Mouse (Mus musculus): ENCODE data around the gene Olfr1564. TPM values are rescaled to one million over a fixed set of nuclear protein-coding genes. Genes with fewer than 3 reads are reported as not detected.
"Not testable (repeated sequence)": the region's sequence is repeated elsewhere in the genome, so short reads cannot be mapped to it uniquely, and the experiment has no call there.

Gene Olfr1564
- not detected in 2 replicates for polyA plus RNA-seq (2014; fragmentation: Nextera tagmentation; extraction: Ambion mirVana)

DNA sequence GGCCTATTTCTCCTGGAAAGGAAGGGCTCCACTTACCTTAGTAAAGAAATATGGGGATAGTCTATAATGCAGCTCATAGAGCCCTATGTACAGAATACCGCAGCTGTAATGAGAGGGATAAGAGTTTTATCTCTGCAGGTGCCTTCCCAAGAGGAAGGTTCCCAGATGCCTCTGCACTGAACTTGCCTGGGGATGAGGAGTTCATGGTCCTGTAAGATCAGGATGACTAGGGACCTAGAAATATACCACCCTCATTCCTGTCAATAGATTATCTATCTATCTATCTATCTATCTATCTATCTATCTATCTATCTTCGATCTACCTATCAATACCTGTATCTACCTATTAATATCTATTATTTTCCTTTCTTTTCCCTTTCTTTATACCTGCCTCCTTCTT lies at the start of gene Olfr1564:
Olfr1564 (minus strand) TSS at position 101 of the 400 bp plus-strand sequence.
- DNase-seq (ENCODE audit: low spot score) = no peak
- Histone ChIP-seq H3K27me3 (ENCODE audit: control insufficient read depth, insufficient read depth, low read length) (no peaks in the 10 kb centered on the region), H3K4me2 (ENCODE audit: low read depth, low read length) (no peak within 1 kb of the TSS), H3K4me3 (ENCODE audit: low read depth, low read length) (no peak within 1 kb of the TSS), H3K9ac (replicated peaks; ENCODE audit: low read length) (no peak within 1 kb of the TSS), H3K36me3 (replicated peaks; ENCODE audit: control insufficient read depth, insufficient read depth, low read depth, low read length) (no peaks in the 10 kb centered on the region), H3K27ac (replicated peaks; ENCODE audit: low read depth, low read length) (no peak within 1 kb of the TSS), H3K9me3 (replicated peaks; ENCODE audit: control insufficient read depth, low read length) (no peaks in the 10 kb centered on the region), H3K4me1 (ENCODE audit: control insufficient read depth, insufficient read depth, low read length) (no peaks in the 10 kb centered on the region)
- 81% methylated on average over 2 of the region's 2 CpGs for WGBS
- no peak for ATAC-seq (replicated peaks; ENCODE audit: insufficient number of reproducible peaks, low FRiP score, low TSS enrichment, low read depth)

DNA sequence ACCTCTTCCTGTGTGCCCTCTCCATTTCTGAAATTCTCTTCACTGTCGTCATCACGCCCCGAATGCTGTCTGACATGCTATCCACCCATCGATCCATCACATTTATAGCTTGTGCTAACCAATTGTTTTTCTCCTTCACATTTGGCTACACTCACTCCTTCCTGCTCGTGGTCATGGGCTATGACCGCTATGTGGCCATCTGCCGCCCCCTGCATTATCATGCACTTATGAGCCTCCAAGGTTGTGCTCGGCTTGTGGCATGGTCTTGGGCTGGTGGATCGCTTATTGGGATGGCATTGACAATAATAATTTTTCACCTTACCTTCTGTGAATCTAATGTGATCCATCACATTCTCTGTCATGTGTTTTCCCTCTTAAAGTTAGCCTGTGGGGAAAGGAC lies 47.4 kb upstream of the Olfr1564 start:
- WGBS = 90% methylated on average over 9 of the region's 9 CpGs
- no peak overlapping the region for H3K4me2 ChIP-seq (ENCODE audit: low read depth, low read length)
- H3K36me3 ChIP-seq (replicated peaks; ENCODE audit: control insufficient read depth, insufficient read depth, low read depth, low read length) = no peaks in the 10 kb centered on the region
- DNase-seq (ENCODE audit: low spot score) (no peak), ATAC-seq (replicated peaks; ENCODE audit: insufficient number of reproducible peaks, low FRiP score, low TSS enrichment, low read depth) (no peak)
- H3K27me3 ChIP-seq (ENCODE audit: control insufficient read depth, insufficient read depth, low read length) = no peaks in the 10 kb centered on the region
- no peak overlapping the region for H3K9ac ChIP-seq (replicated peaks; ENCODE audit: low read length)
- no peak overlapping the region for H3K27ac ChIP-seq (replicated peaks; ENCODE audit: low read depth, low read length)
- no peaks in the 10 kb centered on the region for H3K9me3 ChIP-seq (replicated peaks; ENCODE audit: control insufficient read depth, low read length)
- H3K4me3 ChIP-seq (ENCODE audit: low read depth, low read length) = no peak overlapping the region
- no peaks in the 10 kb centered on the region for H3K4me1 ChIP-seq (ENCODE audit: control insufficient read depth, insufficient read depth, low read length)

DNA sequence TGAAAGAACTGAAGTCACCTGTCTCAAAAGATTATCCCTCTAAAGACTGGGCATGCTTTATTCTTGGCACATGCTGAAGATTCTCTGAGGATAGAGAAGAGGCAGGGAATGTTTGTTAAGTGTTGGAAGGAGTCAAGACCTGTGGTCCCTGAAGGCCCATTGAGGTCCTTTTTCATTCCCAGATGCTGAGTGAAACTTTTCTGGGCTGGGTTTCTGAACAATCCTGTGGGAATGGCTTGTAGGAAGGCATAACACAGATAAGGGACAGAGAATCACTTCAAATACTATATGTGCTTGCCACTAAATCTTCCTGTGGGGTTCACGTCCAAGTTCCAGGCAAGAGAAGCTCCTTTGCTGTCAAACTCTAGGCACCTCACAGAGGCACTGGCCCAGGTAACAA lies 42.9 kb upstream of the Olfr1564 start, which contains the start of gene Olfr63:
Olfr63 (plus strand) TSS at position 301 of the 400 bp plus-strand sequence.
- DNase-seq (ENCODE audit: low spot score) = no peak
- Histone ChIP-seq H3K9me3 (replicated peaks; ENCODE audit: control insufficient read depth, low read length) (no peaks in the 10 kb centered on the region), H3K4me1 (ENCODE audit: control insufficient read depth, insufficient read depth, low read length) (no peaks in the 10 kb centered on the region), H3K27me3 (ENCODE audit: control insufficient read depth, insufficient read depth, low read length) (no peaks in the 10 kb centered on the region), H3K27ac (replicated peaks; ENCODE audit: low read depth, low read length) (no peak within 1 kb of the TSS), H3K9ac (replicated peaks; ENCODE audit: low read length) (no peak within 1 kb of the TSS), H3K36me3 (replicated peaks; ENCODE audit: control insufficient read depth, insufficient read depth, low read depth, low read length) (no peaks in the 10 kb centered on the region), H3K4me2 (ENCODE audit: low read depth, low read length) (no peak within 1 kb of the TSS), H3K4me3 (ENCODE audit: low read depth, low read length) (no peak within 1 kb of the TSS)
- WGBS = 77% methylated on average over 1 of the region's 1 CpGs
- ATAC-seq (replicated peaks; ENCODE audit: insufficient number of reproducible peaks, low FRiP score, low TSS enrichment, low read depth) = no peak

DNA sequence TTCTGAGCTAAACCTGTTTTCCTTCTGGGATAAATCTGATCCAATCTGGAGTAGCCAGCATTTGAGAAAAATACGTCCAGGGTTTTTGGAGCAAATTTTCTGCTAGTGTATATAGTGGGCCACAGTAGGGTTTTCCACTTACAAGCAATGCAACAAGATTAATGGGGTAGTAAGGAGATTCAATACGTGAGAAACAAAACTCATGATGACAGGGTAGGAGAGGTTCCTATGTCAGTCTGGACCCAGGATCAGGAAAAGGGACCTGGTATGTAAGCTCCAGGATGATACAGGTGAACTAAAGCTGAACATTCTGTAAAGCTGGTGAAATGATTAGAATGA lies 33.8 kb upstream of the Olfr1564 start:
- not testable (repeated sequence) for H3K4me1 ChIP-seq (ENCODE audit: control insufficient read depth, insufficient read depth, low read length)

DNA sequence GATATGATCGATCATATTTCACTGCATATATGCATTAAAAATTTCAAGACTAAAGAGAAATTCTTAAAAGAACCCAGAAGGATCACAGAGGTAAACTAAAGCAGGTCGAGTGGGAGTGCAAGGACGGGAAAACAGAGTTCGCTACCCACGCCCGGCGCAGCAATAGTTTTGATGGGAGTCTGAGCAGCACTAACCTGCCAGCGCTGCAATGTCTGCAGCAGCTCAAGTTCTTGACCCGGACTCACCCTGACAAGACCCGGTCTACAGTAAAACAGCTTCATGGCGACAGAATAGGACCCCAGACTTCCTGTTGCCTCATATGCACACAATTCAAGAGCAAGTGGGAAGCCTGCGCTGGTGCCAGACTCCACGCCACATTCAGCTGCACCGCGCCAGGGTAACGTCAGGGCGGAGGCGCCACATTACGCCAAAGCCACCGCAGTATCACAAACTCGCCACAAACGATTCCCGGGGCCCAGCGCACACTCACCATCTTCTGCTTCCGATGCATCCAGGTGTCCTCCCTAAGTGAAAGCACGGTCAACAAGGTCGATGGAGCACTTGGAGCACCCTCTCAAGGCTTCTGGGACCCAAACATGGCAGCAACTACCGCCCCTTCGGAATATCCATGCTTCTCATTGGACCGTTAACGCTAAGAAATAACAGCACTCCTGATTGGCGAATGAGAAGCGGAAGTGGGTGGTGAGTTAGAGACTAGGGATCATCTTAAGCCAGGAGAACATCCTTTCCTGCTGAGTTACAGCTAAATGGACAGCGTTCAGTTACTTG lies 33.2 kb upstream of the Olfr1564 start, which contains the start of gene Zfp955a:
Zfp955a (minus strand) TSS at position 616 of the 789 bp plus-strand sequence.
- peak; percentile 97 for ATAC-seq (replicated peaks; ENCODE audit: insufficient number of reproducible peaks, low FRiP score, low TSS enrichment, low read depth)
- H3K36me3 ChIP-seq (replicated peaks; ENCODE audit: control insufficient read depth, insufficient read depth, low read depth, low read length); H3K4me2 ChIP-seq (ENCODE audit: low read depth, low read length); H3K27me3 ChIP-seq (ENCODE audit: control insufficient read depth, insufficient read depth, low read length); H3K27ac ChIP-seq (replicated peaks; ENCODE audit: low read depth, low read length); H3K9ac ChIP-seq (replicated peaks; ENCODE audit: low read length); H3K4me3 ChIP-seq (ENCODE audit: low read depth, low read length); DNase-seq (ENCODE audit: low spot score); H3K9me3 ChIP-seq (replicated peaks; ENCODE audit: control insufficient read depth, low read length); H3K4me1 ChIP-seq (ENCODE audit: control insufficient read depth, insufficient read depth, low read length): not testable (repeated sequence)
- 42% methylated on average over 1 of the region's 34 CpGs for WGBS

More for the DNA sequence above, 33.8 kb upstream of the Olfr1564 start:
- ATAC-seq (replicated peaks; ENCODE audit: insufficient number of reproducible peaks, low FRiP score, low TSS enrichment, low read depth); H3K4me2 ChIP-seq (ENCODE audit: low read depth, low read length); H3K4me3 ChIP-seq (ENCODE audit: low read depth, low read length); H3K27ac ChIP-seq (replicated peaks; ENCODE audit: low read depth, low read length); DNase-seq (ENCODE audit: low spot score); H3K36me3 ChIP-seq (replicated peaks; ENCODE audit: control insufficient read depth, insufficient read depth, low read depth, low read length); H3K27me3 ChIP-seq (ENCODE audit: control insufficient read depth, insufficient read depth, low read length); H3K9ac ChIP-seq (replicated peaks; ENCODE audit: low read length); H3K9me3 ChIP-seq (replicated peaks; ENCODE audit: control insufficient read depth, low read length): not testable (repeated sequence)
- no CpG with 5 or more reads among the region's 2 CpGs for WGBS

DNA sequence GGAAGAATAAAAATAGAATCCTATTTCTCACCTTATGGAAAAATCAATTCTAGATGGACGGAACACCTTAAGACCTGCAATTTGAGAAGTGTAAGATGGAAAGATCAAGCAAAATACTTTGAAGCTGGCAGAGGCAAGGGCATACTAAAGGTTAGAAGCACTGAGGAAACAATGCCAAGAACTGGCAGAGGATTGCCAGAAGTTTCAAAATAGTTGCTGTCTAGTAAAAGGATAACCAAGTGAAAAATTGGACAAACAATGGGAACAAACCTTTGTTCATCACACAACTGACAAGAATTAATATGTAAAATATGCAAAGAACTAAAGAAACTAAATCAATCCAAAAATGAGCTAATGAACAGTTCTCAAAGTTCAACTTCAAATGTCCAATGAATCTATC lies 15.2 kb upstream of the Olfr1564 start:
- not testable (repeated sequence) for ATAC-seq (replicated peaks; ENCODE audit: insufficient number of reproducible peaks, low FRiP score, low TSS enrichment, low read depth); H3K27me3 ChIP-seq (ENCODE audit: control insufficient read depth, insufficient read depth, low read length); DNase-seq (ENCODE audit: low spot score); H3K9ac ChIP-seq (replicated peaks; ENCODE audit: low read length); H3K9me3 ChIP-seq (replicated peaks; ENCODE audit: control insufficient read depth, low read length); H3K4me2 ChIP-seq (ENCODE audit: low read depth, low read length); H3K4me1 ChIP-seq (ENCODE audit: control insufficient read depth, insufficient read depth, low read length); H3K36me3 ChIP-seq (replicated peaks; ENCODE audit: control insufficient read depth, insufficient read depth, low read depth, low read length); H3K27ac ChIP-seq (replicated peaks; ENCODE audit: low read depth, low read length); H3K4me3 ChIP-seq (ENCODE audit: low read depth, low read length)
- 87% methylated on average over 1 of the region's 1 CpGs for WGBS

DNA sequence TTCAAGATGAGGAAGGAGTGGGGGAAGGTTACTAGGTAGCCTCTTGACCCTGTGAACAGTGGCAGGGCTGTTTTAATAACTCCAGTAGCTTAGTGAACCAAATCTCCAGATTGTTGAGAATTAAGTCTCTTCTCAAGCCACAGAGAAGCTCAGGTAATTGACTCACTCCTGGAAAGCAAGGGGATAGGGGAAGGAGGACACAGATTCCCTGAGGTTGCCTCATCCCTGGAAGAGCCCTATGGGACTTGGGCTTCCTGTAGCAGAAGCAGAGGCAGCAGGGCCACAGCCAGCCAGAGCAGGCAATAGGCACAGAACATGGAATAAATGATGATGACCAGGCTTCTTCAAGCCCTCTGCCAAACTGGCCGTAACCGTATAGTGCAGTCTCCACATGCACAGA lies 30.5 kb downstream of the Olfr1564 start, which contains the start of gene Olfr239:
Olfr239 (plus strand) TSS at position 301 of the 400 bp plus-strand sequence.
- H3K4me2 ChIP-seq (ENCODE audit: low read depth, low read length); H3K27ac ChIP-seq (replicated peaks; ENCODE audit: low read depth, low read length); H3K27me3 ChIP-seq (ENCODE audit: control insufficient read depth, insufficient read depth, low read length); H3K4me1 ChIP-seq (ENCODE audit: control insufficient read depth, insufficient read depth, low read length); H3K9ac ChIP-seq (replicated peaks; ENCODE audit: low read length); H3K36me3 ChIP-seq (replicated peaks; ENCODE audit: control insufficient read depth, insufficient read depth, low read depth, low read length); H3K4me3 ChIP-seq (ENCODE audit: low read depth, low read length); ATAC-seq (replicated peaks; ENCODE audit: insufficient number of reproducible peaks, low FRiP score, low TSS enrichment, low read depth); H3K9me3 ChIP-seq (replicated peaks; ENCODE audit: control insufficient read depth, low read length); DNase-seq (ENCODE audit: low spot score): not testable (repeated sequence)
- WGBS = no CpG with 5 or more reads among the region's 2 CpGs

DNA sequence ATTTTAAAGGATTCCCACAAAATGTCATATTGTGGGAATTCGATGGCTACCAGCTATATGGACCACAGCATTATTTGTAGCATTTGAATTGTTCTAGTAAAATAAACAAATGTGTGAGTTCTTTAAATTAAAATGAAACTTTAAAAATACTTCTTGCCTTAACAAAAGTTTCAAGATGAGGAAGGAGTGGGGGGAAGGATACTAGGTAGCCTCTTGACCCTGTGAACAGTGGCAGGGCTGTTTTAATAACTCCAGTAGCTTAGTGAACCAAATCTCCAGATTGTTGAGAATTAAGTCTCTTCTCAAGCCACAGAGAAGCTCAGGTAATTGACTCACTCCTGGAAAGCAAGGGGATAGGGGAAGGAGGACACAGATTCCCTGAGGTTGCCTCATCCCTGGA lies 53.3 kb downstream of the Olfr1564 start, which contains the start of gene Olfr55:
Olfr55 (plus strand) TSS at position 301 of the 400 bp plus-strand sequence.
- H3K36me3 ChIP-seq (replicated peaks; ENCODE audit: control insufficient read depth, insufficient read depth, low read depth, low read length); H3K27ac ChIP-seq (replicated peaks; ENCODE audit: low read depth, low read length); H3K9me3 ChIP-seq (replicated peaks; ENCODE audit: control insufficient read depth, low read length); H3K27me3 ChIP-seq (ENCODE audit: control insufficient read depth, insufficient read depth, low read length); ATAC-seq (replicated peaks; ENCODE audit: insufficient number of reproducible peaks, low FRiP score, low TSS enrichment, low read depth); H3K9ac ChIP-seq (replicated peaks; ENCODE audit: low read length); H3K4me1 ChIP-seq (ENCODE audit: control insufficient read depth, insufficient read depth, low read length); H3K4me2 ChIP-seq (ENCODE audit: low read depth, low read length); H3K4me3 ChIP-seq (ENCODE audit: low read depth, low read length); DNase-seq (ENCODE audit: low spot score): not testable (repeated sequence)
- WGBS = 70% methylated on average over 1 of the region's 1 CpGs
